Mouse (Mus musculus) lung, postnatal 0 days (tissue): ENCODE results near the gene Gm10135.

Source experiments
- CTCF ChIP-seq: IDR thresholded peaks from 2 replicates; pipeline ENCODE4 v1.5.1; 2016; ENCODE audit warnings: antibody characterized with exemption, mild to moderate bottlenecking
- EP300 ChIP-seq: IDR thresholded peaks from 2 replicates; pipeline ENCODE4 v1.6.1; 2016; ENCODE audit warnings: antibody characterized with exemption, mild to moderate bottlenecking, control low read depth

DNA sequence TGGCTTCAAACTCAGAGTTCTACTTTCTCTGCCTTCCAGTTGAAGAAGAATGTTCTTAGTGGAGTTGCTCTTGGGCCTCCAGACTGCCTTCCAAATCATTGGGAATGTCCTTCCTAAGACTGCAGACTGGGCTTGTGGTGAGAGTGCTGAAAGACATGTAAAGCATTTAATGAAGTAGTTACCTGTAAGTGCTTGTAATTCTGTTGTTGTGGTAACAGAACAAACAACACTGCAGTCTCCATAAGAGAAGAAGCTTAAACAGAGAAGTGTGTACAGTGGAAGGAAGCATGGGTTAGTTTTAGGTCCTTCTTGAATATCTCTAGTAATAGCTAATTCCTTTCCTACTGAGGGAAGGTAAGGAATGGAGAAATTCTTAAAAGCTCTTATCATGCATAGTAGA, 47.4 kb downstream of the Gm10135 start:
- no peak for TF ChIP-seq CTCF
- 0 out of 2 replicates have a peak, but pooled peaks have one; percentile 42 for TF ChIP-seq EP300
